Mouse (Mus musculus) embryo, embryonic 11.5 days (tissue): ENCODE measurements at regions not wholly inside any gene's neighbourhood (a gene's known extent, or its start where the extent isn't known, plus 50 kb on each side); places are given as distances from the start of the nearest gene placed in this dataset.

Source experiments
- DNase-seq: peaks from one replicate; pipeline ENCODE4 v3.0.0-alpha.2; 2012; ENCODE audit warnings: low read depth, low spot score

GRCm38 (mm10) chr4:54027565-54028237, 201.9 kb downstream of the Tmem38b start:
- no peak for DNase-seq

GRCm38 (mm10) chr4:54045258-54046029, 219.6 kb downstream of the Tmem38b start:
- DNase-seq, result no peak

GRCm38 (mm10) chr4:54064331-54064730, 238.5 kb downstream of the Tmem38b start:
- DNase-seq, result no peak

- DNase-seq, result no peak
Measured at GRCm38 (mm10) chr4:54071951-54072350, 246.1 kb downstream of the Tmem38b start.

GRCm38 (mm10) chr4:54072482-54072881, 246.6 kb downstream of the Tmem38b start:
- no peak for DNase-seq

- DNase-seq, result no peak
Measured at GRCm38 (mm10) chr4:54072932-54073331, 247.1 kb downstream of the Tmem38b start.

- DNase-seq, result no peak
Measured at GRCm38 (mm10) chr4:54073483-54073882, 247.6 kb downstream of the Tmem38b start.

- no peak for DNase-seq
Measured at GRCm38 (mm10) chr4:54074226-54074625, 248.4 kb downstream of the Tmem38b start.

- DNase-seq, result no peak
Measured at GRCm38 (mm10) chr4:54080526-54080925, 254.7 kb downstream of the Tmem38b start.

GRCm38 (mm10) chr4:54081411-54081810, 255.6 kb downstream of the Tmem38b start:
- DNase-seq, result no peak

GRCm38 (mm10) chr4:54084747-54085146, 258.9 kb downstream of the Tmem38b start:
- no peak for DNase-seq

- no peak for DNase-seq
Measured at GRCm38 (mm10) chr4:54094285-54094997, 268.6 kb downstream of the Tmem38b start.

- DNase-seq, result no peak
Measured at GRCm38 (mm10) chr4:54095200-54095930, 269.5 kb downstream of the Tmem38b start.

- DNase-seq, result no peak
Measured at GRCm38 (mm10) chr4:54097543-54097942, 271.7 kb downstream of the Tmem38b start.

- no peak for DNase-seq
Measured at GRCm38 (mm10) chr4:54100282-54100681, 274.4 kb downstream of the Tmem38b start.

GRCm38 (mm10) chr4:54106976-54107375, 281.1 kb downstream of the Tmem38b start:
- no peak for DNase-seq

GRCm38 (mm10) chr4:54116310-54116709, 290.5 kb downstream of the Tmem38b start:
- no peak for DNase-seq

- DNase-seq, result no peak
Measured at GRCm38 (mm10) chr4:54118179-54118846, 292.5 kb downstream of the Tmem38b start.

GRCm38 (mm10) chr4:54128717-54129698, 303.2 kb downstream of the Tmem38b start:
- no peak for DNase-seq

GRCm38 (mm10) chr4:54156146-54156545, 330.3 kb downstream of the Tmem38b start:
- no peak for DNase-seq
